Mouse (Mus musculus): ENCODE measurements at regions not wholly inside any gene's neighbourhood (a gene's known extent, or its start where the extent isn't known, plus 50 kb on each side); places are given as distances from the start of the nearest gene placed in this dataset.

- no peak for TF ChIP-seq GATA1 (IDR thresholded peaks at IDR 0.05; ENCODE audit: borderline replicate concordance, low read length)
- TF ChIP-seq FLI1 (IDR thresholded peaks at IDR 0.05; ENCODE audit: low read length): no peak
Observed at GRCm38 (mm10) chr2:48316180-48316889, 497.6 kb upstream of the Acvr2a start.
